Mouse (Mus musculus) ES-Bruce4 (cell line): ENCODE measurements around the gene Rnf220.

Experiments used
- CTCF ChIP-seq: IDR thresholded peaks from one replicate; pipeline ENCODE4 v1.8.1; 2011; ENCODE audit warnings: low read depth, low read length
- EP300 ChIP-seq: IDR thresholded peaks from 2 replicates; pipeline ENCODE4 v1.6.1; 2011; ENCODE audit warnings: low read depth, low read length; ENCODE audit not compliant: insufficient read depth
- POLR2A ChIP-seq: IDR thresholded peaks from one replicate; pipeline ENCODE4 v1.8.1; 2011; ENCODE audit warnings: low read length; ENCODE audit not compliant: insufficient read depth

- TF ChIP-seq POLR2A: no peak
- TF ChIP-seq CTCF: no peak
- peak; percentile 47; the same call in 1 of the 2 replicates for TF ChIP-seq EP300
Measured at GRCm38 (mm10) chr4:117380558-117380935, 116.3 kb downstream of the Rnf220 start.
